Mouse (Mus musculus): ENCODE data around the gene Cdc42bpa.

The Cdc42bpa gene

GRCm38 (mm10) chr1:180161160-180161559, 200.9 kb downstream of the Cdc42bpa start:
- in situ Hi-C loops (cut with MboI; ENCODE audit: low sequenced_read_pairs), result loop anchor here (25.0 kb wide), 1 partner anchor 299 kb away; no protein-coding TSS in a partner anchor

GRCm38 (mm10) chr1:180161566-180162355, 201.5 kb downstream of the Cdc42bpa start:
- in situ Hi-C loops (cut with MboI; ENCODE audit: low sequenced_read_pairs), result loop anchor here (25.0 kb wide), 1 partner anchor 299 kb away; no protein-coding TSS in a partner anchor

- in situ Hi-C loops (cut with MboI; ENCODE audit: low sequenced_read_pairs), result loop anchor here (25.0 kb wide), 1 partner anchor 301 kb away; no protein-coding TSS in a partner anchor
These were observed 202.7 kb downstream of the Cdc42bpa start for GRCm38 (mm10) chr1:180162986-180163385.

GRCm38 (mm10) chr1:180166533-180166932, 206.3 kb downstream of the Cdc42bpa start:
- in situ Hi-C loops (cut with MboI; ENCODE audit: low sequenced_read_pairs), result loop anchor here (25.0 kb wide), 1 partner anchor 304 kb away; no protein-coding TSS in a partner anchor

GRCm38 (mm10) chr1:180168294-180168693, 208.0 kb downstream of the Cdc42bpa start:
- in situ Hi-C loops (cut with MboI; ENCODE audit: low sequenced_read_pairs), result loop anchor here (25.0 kb wide), 1 partner anchor 306 kb away; no protein-coding TSS in a partner anchor

GRCm38 (mm10) chr1:180169161-180169560, 208.9 kb downstream of the Cdc42bpa start:
- in situ Hi-C loops (cut with MboI; ENCODE audit: low sequenced_read_pairs), result loop anchor here (25.0 kb wide), 1 partner anchor 307 kb away; no protein-coding TSS in a partner anchor

- in situ Hi-C loops (cut with MboI; ENCODE audit: low sequenced_read_pairs), result loop anchor here (25.0 kb wide), 1 partner anchor 308 kb away; no protein-coding TSS in a partner anchor
These were observed 209.8 kb downstream of the Cdc42bpa start for GRCm38 (mm10) chr1:180170071-180170470.

- in situ Hi-C loops (cut with MboI; ENCODE audit: low sequenced_read_pairs), result loop anchor here (25.0 kb wide), 1 partner anchor 310 kb away; no protein-coding TSS in a partner anchor
These were observed 211.6 kb downstream of the Cdc42bpa start for GRCm38 (mm10) chr1:180171883-180172282.

- in situ Hi-C loops (cut with MboI; ENCODE audit: low sequenced_read_pairs), result loop anchor here (25.0 kb wide), 1 partner anchor 310 kb away; no protein-coding TSS in a partner anchor
These were observed 212.3 kb downstream of the Cdc42bpa start for GRCm38 (mm10) chr1:180172600-180172999.

GRCm38 (mm10) chr1:180173017-180173416, 212.7 kb downstream of the Cdc42bpa start:
- in situ Hi-C loops (cut with MboI; ENCODE audit: low sequenced_read_pairs), result loop anchor here (25.0 kb wide), 1 partner anchor 311 kb away; no protein-coding TSS in a partner anchor

- in situ Hi-C loops (cut with MboI; ENCODE audit: low sequenced_read_pairs), result loop anchor here (25.0 kb wide), 1 partner anchor 312 kb away; no protein-coding TSS in a partner anchor
These were observed 214.4 kb downstream of the Cdc42bpa start for GRCm38 (mm10) chr1:180174718-180175117.

- in situ Hi-C loops (cut with MboI; ENCODE audit: low sequenced_read_pairs), result no loop called here
These were observed 214.9 kb downstream of the Cdc42bpa start for GRCm38 (mm10) chr1:180175167-180175566.

GRCm38 (mm10) chr1:180175635-180176034, 215.4 kb downstream of the Cdc42bpa start:
- in situ Hi-C loops (cut with MboI; ENCODE audit: low sequenced_read_pairs), result no loop called here

GRCm38 (mm10) chr1:180176784-180177183, 216.5 kb downstream of the Cdc42bpa start:
- in situ Hi-C loops (cut with MboI; ENCODE audit: low sequenced_read_pairs), result no loop called here

GRCm38 (mm10) chr1:180178340-180178739, 218.1 kb downstream of the Cdc42bpa start:
- in situ Hi-C loops (cut with MboI; ENCODE audit: low sequenced_read_pairs), result no loop called here

GRCm38 (mm10) chr1:180179100-180179499, 218.8 kb downstream of the Cdc42bpa start:
- in situ Hi-C loops (cut with MboI; ENCODE audit: low sequenced_read_pairs), result no loop called here

- in situ Hi-C loops (cut with MboI; ENCODE audit: low sequenced_read_pairs), result no loop called here
These were observed 219.6 kb downstream of the Cdc42bpa start for GRCm38 (mm10) chr1:180179840-180180239.

- in situ Hi-C loops (cut with MboI; ENCODE audit: low sequenced_read_pairs), result no loop called here
These were observed 221.2 kb downstream of the Cdc42bpa start for GRCm38 (mm10) chr1:180181304-180181965.

GRCm38 (mm10) chr1:180181966-180182319, 221.7 kb downstream of the Cdc42bpa start:
- in situ Hi-C loops (cut with MboI; ENCODE audit: low sequenced_read_pairs), result no loop called here

GRCm38 (mm10) chr1:180182731-180183130, 222.5 kb downstream of the Cdc42bpa start:
- in situ Hi-C loops (cut with MboI; ENCODE audit: low sequenced_read_pairs), result no loop called here

- in situ Hi-C loops (cut with MboI; ENCODE audit: low sequenced_read_pairs), result no loop called here
These were observed 223.4 kb downstream of the Cdc42bpa start for GRCm38 (mm10) chr1:180183525-180184159.

Measured in CH12F3 (cell line).